Mouse (Mus musculus): ENCODE measurements around the gene Rasa3. TPM values are rescaled to one million over a fixed set of nuclear protein-coding genes. Genes with fewer than 3 reads are reported as not detected.

Rasa3 gene
- polyA plus RNA-seq, 1 experiment from 2014 or later: 39.3 TPM

DNA sequence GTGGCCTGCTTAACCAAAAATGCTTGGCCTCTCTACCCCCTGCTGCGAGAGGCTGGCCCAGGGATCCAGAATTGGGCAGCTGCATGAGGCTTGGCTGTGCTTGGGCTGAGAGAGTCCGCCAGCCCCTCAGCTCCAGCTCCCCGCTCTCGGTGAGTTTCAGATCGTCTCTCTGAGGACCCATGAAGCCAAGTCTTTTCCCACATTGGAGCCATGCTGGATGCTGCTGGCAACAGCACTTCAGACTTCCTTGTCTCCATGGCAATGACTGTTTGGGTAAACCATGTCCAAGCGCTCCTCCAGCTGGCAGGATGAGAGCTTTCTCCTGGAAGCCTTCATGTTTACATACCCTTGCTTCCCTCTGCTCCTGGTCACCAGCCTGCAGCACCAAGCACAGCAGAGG is 138.6 kb downstream of the Rasa3 start:
- no peaks in the 10 kb centered on the region for H3K9me3 ChIP-seq (replicated peaks)
- no peaks in the 10 kb centered on the region; the same call in 1 of the 2 replicates for H3K27me3 ChIP-seq (replicated peaks)
- H3K4me3 ChIP-seq (replicated peaks): no peak overlapping the region
- H3K27ac ChIP-seq (replicated peaks): no peak overlapping the region; the same call in 1 of the 2 replicates
- no peak overlapping the region for H3K9ac ChIP-seq (replicated peaks)
- peak; percentile 53; the same call in 1 of the 2 replicates for ATAC-seq (ENCODE audit: low FRiP score)
- no peaks in the 10 kb centered on the region for H3K36me3 ChIP-seq
- H3K4me2 ChIP-seq: no peak overlapping the region
- H3K4me1 ChIP-seq: no peaks in the 10 kb centered on the region
- whole genome bisulfite sequencing: 49% methylated on average over 6 of the region's 6 CpGs

DNA sequence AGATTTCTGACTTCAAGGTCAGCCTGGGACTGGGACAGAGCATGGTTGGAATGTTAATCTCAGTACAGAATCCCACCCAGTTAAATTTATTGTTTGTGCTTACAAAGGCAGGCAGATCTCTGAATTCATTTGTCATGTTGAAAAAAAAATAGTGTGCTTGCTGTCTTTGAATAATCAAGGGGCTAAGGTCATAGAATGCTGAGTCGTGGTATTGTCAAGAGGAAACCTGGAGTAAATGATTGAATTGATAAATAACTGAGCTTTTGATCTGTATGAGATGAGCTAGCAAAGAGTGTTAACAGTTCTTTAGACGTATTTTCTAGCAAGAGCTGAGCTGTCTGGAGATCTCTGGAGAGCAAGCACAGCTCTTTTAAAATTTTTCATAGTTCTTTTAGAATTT is 140.3 kb downstream of the Rasa3 start:
- Histone ChIP-seq H3K9ac (replicated peaks) (no peak overlapping the region), H3K36me3 (no peaks in the 10 kb centered on the region), H3K4me1 (peaks cover 12% of the 10 kb centered on the region), H3K4me3 (replicated peaks) (no peak overlapping the region), H3K27ac (replicated peaks) (no peak overlapping the region), H3K4me2 (no peak overlapping the region), H3K9me3 (replicated peaks) (no peaks in the 10 kb centered on the region), H3K27me3 (replicated peaks) (no peaks in the 10 kb centered on the region; the same call in 1 of the 2 replicates)
- 36% methylated on average over 2 of the region's 2 CpGs for WGBS
- no peak for ATAC-seq (ENCODE audit: low FRiP score)

DNA sequence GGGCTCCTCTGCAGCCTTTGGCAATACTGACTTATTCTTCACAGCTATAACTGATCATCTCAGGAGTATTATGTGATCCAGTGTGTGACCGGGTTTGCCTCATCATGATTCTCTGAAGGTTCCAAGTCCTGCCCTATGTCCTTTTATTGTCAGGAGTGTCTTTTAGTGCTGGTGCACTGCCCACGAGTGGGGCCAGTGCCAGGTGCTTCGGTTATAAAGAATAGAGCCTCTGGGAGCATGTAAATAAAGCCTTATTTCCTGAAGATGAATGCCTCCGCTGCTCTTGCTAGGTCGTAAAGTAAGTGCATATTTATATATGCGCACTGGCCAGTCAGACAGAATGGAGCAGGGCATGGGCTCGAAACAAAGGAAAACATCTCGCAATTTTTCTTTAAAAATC is 144.3 kb downstream of the Rasa3 start:
- H3K4me1 ChIP-seq: peaks cover 37% of the 10 kb centered on the region
- no peak overlapping the region for H3K4me2 ChIP-seq
- no peaks in the 10 kb centered on the region for H3K36me3 ChIP-seq
- H3K9ac ChIP-seq (replicated peaks): no peak overlapping the region
- WGBS: 53% methylated on average over 8 of the region's 8 CpGs
- H3K9me3 ChIP-seq (replicated peaks): no peaks in the 10 kb centered on the region
- no peaks in the 10 kb centered on the region for H3K27me3 ChIP-seq (replicated peaks)
- H3K4me3 ChIP-seq (replicated peaks): no peak overlapping the region
- H3K27ac ChIP-seq (replicated peaks): no peak overlapping the region
- no peak for ATAC-seq (ENCODE audit: low FRiP score)

DNA sequence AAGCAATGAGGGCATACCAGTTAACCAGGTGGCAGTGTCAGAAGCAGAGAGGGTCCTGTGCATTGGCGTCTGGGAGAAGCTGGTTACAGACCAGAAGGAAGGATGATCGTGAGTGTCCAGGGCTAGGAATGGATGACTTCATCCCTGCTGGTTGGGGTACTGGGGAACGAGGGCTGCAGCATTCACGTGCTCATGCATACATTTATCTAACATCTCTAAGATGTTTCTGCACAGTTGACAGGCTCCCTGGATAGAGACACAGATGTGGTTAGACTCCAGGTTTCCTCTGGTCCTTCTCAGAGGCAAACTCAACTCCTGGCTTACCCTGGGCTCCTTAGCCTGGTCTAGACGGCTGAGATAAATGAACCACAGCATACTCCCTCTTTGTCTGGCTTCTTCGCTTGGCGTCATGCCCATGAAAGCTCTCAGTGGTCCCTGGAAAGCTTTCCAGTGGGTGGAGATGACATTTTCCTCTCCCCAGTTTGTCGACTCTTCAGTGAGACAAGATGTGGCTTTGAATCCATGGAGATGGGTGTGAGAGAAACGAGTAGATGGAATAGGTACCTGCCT is 145.7 kb downstream of the Rasa3 start:
- no peak for ATAC-seq (ENCODE audit: low FRiP score)
- 58% methylated on average over 9 of the region's 9 CpGs for WGBS
- Histone ChIP-seq H3K9me3 (replicated peaks) (no peaks in the 10 kb centered on the region), H3K9ac (replicated peaks) (no peak overlapping the region), H3K27ac (replicated peaks) (peak overlapping the region; percentile 68), H3K36me3 (no peaks in the 10 kb centered on the region), H3K27me3 (replicated peaks) (no peaks in the 10 kb centered on the region), H3K4me2 (no peak overlapping the region), H3K4me1 (peaks cover 37% of the 10 kb centered on the region), H3K4me3 (replicated peaks) (no peak overlapping the region)

DNA sequence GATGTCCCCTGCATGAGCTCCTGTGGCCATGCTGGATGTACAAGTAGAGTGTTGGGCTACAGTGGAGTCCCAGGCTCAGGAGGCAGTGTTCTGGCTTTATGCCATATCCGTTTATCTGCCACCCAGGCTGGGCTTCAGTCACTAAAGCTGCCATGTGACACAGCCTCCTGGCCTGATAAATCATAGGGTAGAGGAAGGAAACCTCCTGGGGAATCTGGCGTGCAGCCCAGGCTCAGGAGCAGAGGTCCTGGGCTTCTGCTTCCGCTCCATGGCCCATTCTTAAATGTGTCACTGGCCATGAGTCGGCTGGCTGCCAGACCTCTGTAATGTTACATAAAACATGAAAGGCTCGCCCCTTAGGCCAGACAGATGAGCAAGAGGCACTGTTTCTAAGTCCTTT is 146.5 kb downstream of the Rasa3 start:
- peak overlapping the region; percentile 68 for H3K27ac ChIP-seq (replicated peaks)
- no peaks in the 10 kb centered on the region for H3K27me3 ChIP-seq (replicated peaks)
- no peaks in the 10 kb centered on the region for H3K9me3 ChIP-seq (replicated peaks)
- no peaks in the 10 kb centered on the region for H3K36me3 ChIP-seq
- WGBS: 21% methylated on average over 5 of the region's 5 CpGs
- no peak overlapping the region for H3K4me3 ChIP-seq (replicated peaks)
- no peak overlapping the region for H3K9ac ChIP-seq (replicated peaks)
- H3K4me1 ChIP-seq: peaks cover 37% of the 10 kb centered on the region
- H3K4me2 ChIP-seq: no peak overlapping the region
- peak; percentile 80 for ATAC-seq (ENCODE audit: low FRiP score)

DNA sequence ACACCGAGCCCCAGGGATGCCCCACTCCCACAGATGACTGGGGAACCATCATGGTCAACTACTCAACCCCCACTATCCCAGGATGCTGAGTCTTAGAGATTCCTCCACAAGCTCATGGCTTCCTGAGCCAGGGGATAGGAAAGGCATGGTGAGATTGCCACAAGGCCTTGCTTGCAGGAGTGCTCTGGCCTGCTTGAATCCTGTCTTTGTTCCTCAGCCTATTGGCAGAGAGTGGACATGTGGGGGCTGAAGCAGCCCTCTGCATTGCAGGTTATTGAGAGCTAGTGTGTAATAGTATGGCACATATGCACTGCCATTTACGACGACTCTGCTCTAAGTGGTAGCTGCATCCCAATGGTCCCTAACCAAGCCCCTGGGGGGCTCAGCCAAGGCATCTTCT is 147.0 kb downstream of the Rasa3 start:
- Histone ChIP-seq H3K9me3 (replicated peaks) (no peaks in the 10 kb centered on the region), H3K27me3 (replicated peaks) (no peaks in the 10 kb centered on the region), H3K4me3 (replicated peaks) (no peak overlapping the region), H3K4me2 (no peak overlapping the region), H3K27ac (replicated peaks) (peak overlapping the region; percentile 68), H3K4me1 (peaks cover 37% of the 10 kb centered on the region), H3K9ac (replicated peaks) (no peak overlapping the region), H3K36me3 (no peaks in the 10 kb centered on the region)
- 0 out of 2 replicates have a peak, but pooled peaks have one; percentile 18 for ATAC-seq (ENCODE audit: low FRiP score)
- 70% methylated on average over 3 of the region's 3 CpGs for WGBS

DNA sequence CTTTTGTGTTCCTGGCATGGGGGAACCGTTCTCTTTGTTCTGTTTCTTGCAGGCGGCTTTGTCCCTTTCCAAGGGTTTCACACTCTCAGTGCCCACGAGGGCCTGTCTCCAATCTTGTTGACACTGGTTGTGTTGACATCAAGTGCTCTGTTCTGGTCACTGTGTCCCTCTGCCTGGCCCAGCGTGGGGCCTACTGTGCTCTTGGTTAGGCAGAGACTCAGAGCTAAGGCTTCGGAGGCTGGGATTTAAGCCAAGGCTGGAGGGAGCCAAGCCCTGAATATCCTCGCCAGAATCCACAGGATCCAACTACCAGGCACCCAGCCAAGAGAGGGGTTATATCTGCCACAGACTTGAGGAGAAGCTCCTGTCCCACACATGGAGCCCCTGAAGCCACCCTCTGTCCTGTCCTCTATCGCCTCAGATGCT is 147.5 kb downstream of the Rasa3 start:
- Histone ChIP-seq H3K36me3 (no peaks in the 10 kb centered on the region), H3K4me3 (replicated peaks) (no peak overlapping the region), H3K9me3 (replicated peaks) (no peaks in the 10 kb centered on the region), H3K9ac (replicated peaks) (no peak overlapping the region), H3K27me3 (replicated peaks) (no peaks in the 10 kb centered on the region), H3K27ac (replicated peaks) (peak overlapping the region; percentile 68), H3K4me2 (no peak overlapping the region), H3K4me1 (peaks cover 37% of the 10 kb centered on the region)
- peak; percentile 79 for ATAC-seq (ENCODE audit: low FRiP score)
- 61% methylated on average over 7 of the region's 7 CpGs for WGBS

DNA sequence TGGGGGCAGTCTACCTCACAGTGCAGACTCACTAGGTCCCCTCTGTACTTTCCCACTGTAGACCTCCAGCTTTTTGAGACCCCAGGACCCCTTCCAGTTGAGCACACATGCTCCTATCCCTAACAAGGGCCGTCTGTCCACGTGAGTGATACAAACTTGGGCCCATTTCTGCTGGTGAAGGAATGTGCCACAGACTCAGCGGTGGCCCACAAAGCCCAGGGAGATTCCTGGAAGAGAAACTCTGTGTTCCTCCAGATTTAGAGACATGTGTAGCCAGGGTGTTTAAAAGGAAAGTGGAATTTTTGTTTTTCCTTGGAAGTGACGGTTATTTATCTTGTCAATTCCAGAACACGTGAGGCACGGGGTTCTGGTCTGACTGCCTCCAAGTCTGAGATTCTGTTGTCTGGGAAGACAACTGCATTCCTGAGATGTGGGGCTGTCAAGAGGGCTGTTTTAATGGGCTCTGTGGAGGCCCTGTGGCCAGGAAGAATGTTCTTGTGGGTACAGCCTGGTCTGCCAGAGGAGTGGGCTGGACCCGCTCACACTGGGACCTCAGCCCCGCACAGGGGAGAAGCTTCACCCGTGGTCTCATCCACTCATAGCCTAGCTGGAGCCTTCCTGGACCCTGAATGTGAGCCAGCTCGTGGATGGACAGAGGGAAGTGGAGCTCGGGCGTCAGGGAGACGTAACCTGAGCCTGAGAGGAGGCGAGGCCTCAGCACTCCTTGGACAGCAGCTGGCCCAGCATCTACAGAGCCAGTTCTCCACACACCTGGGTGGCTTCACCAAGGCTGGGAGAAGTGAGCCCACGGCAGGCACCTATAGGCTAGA is 148.2 kb downstream of the Rasa3 start:
- Histone ChIP-seq H3K4me2 (no peak overlapping the region), H3K27me3 (replicated peaks) (no peaks in the 10 kb centered on the region), H3K4me3 (replicated peaks) (no peak overlapping the region), H3K9me3 (replicated peaks) (no peaks in the 10 kb centered on the region), H3K36me3 (no peaks in the 10 kb centered on the region), H3K27ac (replicated peaks) (peak overlapping the region; percentile 28; the same call in 1 of the 2 replicates), H3K9ac (replicated peaks) (no peak overlapping the region), H3K4me1 (peaks cover 37% of the 10 kb centered on the region)
- 75% methylated on average over 15 of the region's 15 CpGs for WGBS
- no peak for ATAC-seq (ENCODE audit: low FRiP score)

DNA sequence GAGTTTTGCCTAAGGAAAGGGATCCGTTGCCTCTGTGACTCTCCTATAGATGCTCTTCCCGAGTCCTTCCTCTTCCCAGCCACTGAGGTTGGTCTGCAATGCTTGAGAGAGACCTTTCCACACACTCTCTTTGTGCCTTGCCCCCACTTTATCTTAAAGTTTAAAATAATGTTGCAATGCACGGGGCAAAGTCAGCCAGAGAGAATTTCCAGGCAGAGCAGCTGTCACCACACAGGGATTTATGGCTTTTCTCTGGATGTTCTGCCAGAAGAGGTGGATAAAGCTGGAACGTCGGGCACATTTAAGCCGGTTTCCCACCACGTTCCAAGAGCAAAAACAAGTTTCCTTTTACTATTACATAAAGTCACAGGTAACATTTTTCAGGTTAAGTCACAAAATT is 156.0 kb downstream of the Rasa3 start:
- Histone ChIP-seq H3K4me3 (replicated peaks) (no peak overlapping the region), H3K27ac (replicated peaks) (no peak overlapping the region), H3K9me3 (replicated peaks) (no peaks in the 10 kb centered on the region), H3K27me3 (replicated peaks) (no peaks in the 10 kb centered on the region), H3K4me2 (no peak overlapping the region), H3K9ac (replicated peaks) (no peak overlapping the region), H3K4me1 (no peaks in the 10 kb centered on the region), H3K36me3 (no peaks in the 10 kb centered on the region)
- WGBS: 57% methylated on average over 7 of the region's 7 CpGs
- no peak for ATAC-seq (ENCODE audit: low FRiP score)

DNA sequence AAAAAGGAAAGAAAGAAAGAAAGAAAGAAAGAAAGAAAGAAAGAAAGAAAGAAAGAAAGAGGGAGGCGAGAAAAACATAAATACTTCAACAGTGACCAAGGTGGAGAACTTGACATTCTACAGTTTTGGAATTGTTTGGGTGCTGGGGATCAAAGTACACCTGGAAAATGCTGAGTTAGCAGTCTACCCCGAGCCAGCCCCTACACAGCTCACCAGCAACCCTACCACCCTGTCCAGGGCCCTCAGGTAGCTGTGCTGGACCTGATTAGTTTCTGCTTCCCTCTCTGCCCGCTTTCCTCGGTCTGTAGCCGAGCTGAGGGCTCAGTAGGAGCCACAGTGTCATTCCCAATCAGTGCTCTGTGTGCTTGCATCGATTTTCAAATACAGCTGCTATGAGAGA is 157.1 kb downstream of the Rasa3 start:
- WGBS: 62% methylated on average over 6 of the region's 6 CpGs
- ATAC-seq (ENCODE audit: low FRiP score): no peak
- no peaks in the 10 kb centered on the region for H3K36me3 ChIP-seq
- H3K27me3 ChIP-seq (replicated peaks): no peaks in the 10 kb centered on the region
- H3K4me2 ChIP-seq: no peak overlapping the region
- H3K4me3 ChIP-seq (replicated peaks): no peak overlapping the region
- H3K9me3 ChIP-seq (replicated peaks): no peaks in the 10 kb centered on the region
- H3K9ac ChIP-seq (replicated peaks): no peak overlapping the region
- H3K4me1 ChIP-seq: no peaks in the 10 kb centered on the region
- H3K27ac ChIP-seq (replicated peaks): no peak overlapping the region

DNA sequence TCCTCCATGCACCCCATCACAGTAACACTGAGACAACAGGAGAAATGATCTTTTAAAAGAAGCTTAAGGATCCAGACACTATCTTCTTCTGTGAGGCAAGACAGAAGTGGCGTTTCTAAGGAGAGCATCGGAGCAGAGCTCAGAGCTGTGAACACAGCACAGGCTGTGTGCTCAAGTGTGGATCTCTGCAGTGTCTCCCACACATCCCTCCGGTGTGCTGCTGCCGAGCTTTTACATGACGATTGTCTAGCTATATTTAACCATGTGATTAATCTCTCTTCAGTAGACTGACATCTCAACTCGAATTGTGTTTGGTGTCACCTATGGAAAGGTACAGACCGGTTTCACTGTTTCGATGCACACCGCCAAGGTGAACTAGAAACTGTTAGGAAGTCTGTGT is 157.9 kb downstream of the Rasa3 start:
- no peak overlapping the region for H3K4me2 ChIP-seq
- H3K9ac ChIP-seq (replicated peaks): no peak overlapping the region
- WGBS: 88% methylated on average over 9 of the region's 9 CpGs
- H3K9me3 ChIP-seq (replicated peaks): no peaks in the 10 kb centered on the region
- ATAC-seq (ENCODE audit: low FRiP score): no peak
- no peaks in the 10 kb centered on the region for H3K4me1 ChIP-seq
- H3K36me3 ChIP-seq: no peaks in the 10 kb centered on the region
- no peak overlapping the region for H3K27ac ChIP-seq (replicated peaks)
- no peak overlapping the region for H3K4me3 ChIP-seq (replicated peaks)
- H3K27me3 ChIP-seq (replicated peaks): no peaks in the 10 kb centered on the region

DNA sequence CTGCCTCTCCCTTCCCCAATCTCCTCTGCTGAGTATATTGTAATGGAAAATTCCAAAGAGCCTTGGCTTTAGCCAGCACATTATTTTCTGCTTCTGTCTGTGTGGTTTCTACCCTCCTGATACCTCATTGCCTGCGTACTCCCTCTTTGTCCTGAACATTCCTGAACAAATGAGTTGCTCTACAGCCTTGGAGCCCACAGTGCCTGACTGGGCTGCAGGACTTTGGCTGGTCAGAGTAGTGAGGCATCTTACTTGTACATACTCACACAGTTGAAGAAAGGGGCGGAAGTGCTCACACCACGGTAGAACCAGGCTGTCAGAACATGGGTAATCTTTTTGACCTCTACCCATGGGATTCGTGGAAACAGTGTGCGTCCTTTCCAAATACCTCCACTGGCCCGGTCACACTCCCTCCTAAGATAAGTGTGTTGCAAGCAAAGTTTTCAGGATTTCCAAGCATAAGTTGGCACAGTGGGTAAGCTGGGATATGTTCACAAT is 160.1 kb downstream of the Rasa3 start:
- WGBS: 90% methylated on average over 6 of the region's 6 CpGs
- H3K4me3 ChIP-seq (replicated peaks): no peak overlapping the region
- no peak overlapping the region for H3K4me2 ChIP-seq
- H3K9me3 ChIP-seq (replicated peaks): no peaks in the 10 kb centered on the region
- no peaks in the 10 kb centered on the region for H3K27me3 ChIP-seq (replicated peaks)
- H3K4me1 ChIP-seq: 0 out of 2 replicates have a peak, but pooled peaks cover 3% of the 10 kb centered on the region
- no peak overlapping the region for H3K27ac ChIP-seq (replicated peaks)
- ATAC-seq (ENCODE audit: low FRiP score): no peak
- H3K9ac ChIP-seq (replicated peaks): no peak overlapping the region
- H3K36me3 ChIP-seq: no peaks in the 10 kb centered on the region
